Mouse (Mus musculus): ENCODE measurements around the gene Olfr1444. TPM values are rescaled to one million over a fixed set of nuclear protein-coding genes. Genes with fewer than 3 reads are reported as not detected.

Olfr1444 gene
- not detected in 2 replicates for polyA plus RNA-seq (2014; fragmentation: Nextera tagmentation; extraction: Ambion mirVana)

DNA sequence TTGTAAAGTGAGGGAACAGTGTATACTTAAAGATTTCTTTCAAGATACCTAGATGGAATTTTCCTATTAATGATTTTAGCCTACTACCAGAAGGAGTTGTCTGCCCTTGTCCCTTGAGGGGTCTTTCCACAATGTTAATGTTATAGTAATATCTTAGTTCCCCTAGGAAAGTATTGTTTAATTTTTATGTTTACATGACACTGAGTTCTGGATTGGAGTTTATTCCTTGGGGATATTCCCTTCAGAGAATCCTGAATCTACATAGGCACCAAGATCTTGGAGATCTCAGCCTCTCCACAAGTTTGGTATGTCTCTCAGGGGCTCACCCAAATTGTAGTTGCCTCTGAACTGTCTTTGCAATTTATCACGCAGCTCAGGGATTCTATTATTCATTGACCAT is at the start of gene Olfr1444:
TSS of gene Olfr1444 (plus strand) at position 301 of the 400 bp plus-strand sequence.
- DNase-seq (ENCODE audit: low spot score, missing footprints) (no peak), ATAC-seq (ENCODE audit: low FRiP score) (no peak)
- no peak within 1 kb of the TSS for H3K27ac ChIP-seq (ENCODE audit: low read depth, low read length)
- H3K36me3 ChIP-seq (ENCODE audit: control insufficient read depth, insufficient read depth, low read length): no peaks in the 10 kb centered on the region
- no peaks in the 10 kb centered on the region for H3K4me1 ChIP-seq (ENCODE audit: control insufficient read depth, insufficient read depth, low read length)
- 56% methylated on average over 1 of the region's 1 CpGs for WGBS
- no peak within 1 kb of the TSS for H3K9ac ChIP-seq (ENCODE audit: low read length)
- no peaks in the 10 kb centered on the region for H3K9me3 ChIP-seq (ENCODE audit: control insufficient read depth, low read length)
- H3K4me3 ChIP-seq (ENCODE audit: low read depth, low read length): no peak within 1 kb of the TSS
- H3K4me2 ChIP-seq: no peak within 1 kb of the TSS
- H3K27me3 ChIP-seq (ENCODE audit: control insufficient read depth, insufficient read depth, low read length): no peaks in the 10 kb centered on the region

DNA sequence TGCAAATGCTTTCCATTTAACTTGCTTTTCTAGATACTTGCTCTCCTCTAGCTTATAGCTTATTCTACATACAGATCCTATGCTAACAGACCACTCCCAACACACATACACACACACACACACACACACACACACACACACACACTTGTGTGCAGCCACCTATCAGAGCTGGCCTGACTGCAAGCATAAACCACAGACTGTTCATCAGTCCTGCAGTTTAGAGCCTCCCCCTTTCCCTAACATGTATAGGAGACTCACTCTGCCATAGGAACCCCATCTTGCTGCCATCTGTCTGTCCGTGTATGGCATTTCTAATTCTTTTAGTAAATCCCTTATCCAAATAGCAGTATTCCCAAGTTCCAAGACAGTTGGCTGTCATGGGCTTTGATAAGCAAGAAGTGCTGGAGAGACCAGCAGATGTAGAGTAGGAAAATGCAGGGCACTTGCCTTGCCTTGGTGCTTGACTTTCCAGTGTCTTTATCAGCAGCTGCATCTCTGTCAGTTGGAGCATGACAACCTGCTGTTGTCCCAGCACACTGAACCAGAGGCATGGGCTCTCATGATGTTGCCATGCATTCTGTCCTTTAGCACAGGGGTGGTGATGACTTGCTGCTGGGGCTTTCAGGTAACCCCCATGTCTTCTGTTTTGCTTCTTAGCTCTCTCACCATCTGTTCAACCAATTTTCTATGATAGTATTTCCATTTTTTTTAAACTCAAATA is 44.3 kb upstream of the Olfr1444 start:
- ATAC-seq (ENCODE audit: low FRiP score) (no peak), DNase-seq (ENCODE audit: low spot score, missing footprints) (no peak)
- H3K9me3 ChIP-seq (ENCODE audit: control insufficient read depth, low read length): no peaks in the 10 kb centered on the region
- no peak overlapping the region for H3K27ac ChIP-seq (ENCODE audit: low read depth, low read length)
- no peak overlapping the region for H3K4me3 ChIP-seq (ENCODE audit: low read depth, low read length)
- WGBS: 59% methylated on average over 1 of the region's 1 CpGs
- no peaks in the 10 kb centered on the region for H3K27me3 ChIP-seq (ENCODE audit: control insufficient read depth, insufficient read depth, low read length)
- H3K36me3 ChIP-seq (ENCODE audit: control insufficient read depth, insufficient read depth, low read length): no peaks in the 10 kb centered on the region
- no peak overlapping the region for H3K9ac ChIP-seq (ENCODE audit: low read length)
- no peak overlapping the region for H3K4me2 ChIP-seq
- H3K4me1 ChIP-seq (ENCODE audit: control insufficient read depth, insufficient read depth, low read length): no peaks in the 10 kb centered on the region

DNA sequence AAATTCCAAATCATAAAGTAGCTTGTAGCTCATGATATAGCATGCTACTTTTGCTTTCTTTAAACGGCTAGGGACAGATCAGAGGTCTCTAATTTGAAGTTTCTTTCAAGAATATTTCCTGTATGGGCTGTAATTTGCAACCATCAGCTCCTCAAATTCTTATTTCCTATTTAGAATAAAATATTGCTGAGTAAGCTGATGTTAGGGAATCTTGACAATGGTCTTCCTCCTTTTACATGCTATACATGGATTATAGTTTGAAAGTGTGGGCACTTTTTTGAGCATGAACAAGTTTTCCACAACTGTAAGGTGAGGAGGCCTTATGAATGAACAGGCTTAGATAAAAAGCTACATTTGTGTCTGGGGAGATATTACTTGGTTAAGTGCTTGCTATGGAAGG is 43.2 kb upstream of the Olfr1444 start:
- WGBS: 87% methylated on average over 1 of the region's 1 CpGs
- no peak overlapping the region for H3K4me3 ChIP-seq (ENCODE audit: low read depth, low read length)
- DNase-seq (ENCODE audit: low spot score, missing footprints) (no peak), ATAC-seq (ENCODE audit: low FRiP score) (no peak)
- no peak overlapping the region for H3K9ac ChIP-seq (ENCODE audit: low read length)
- H3K4me2 ChIP-seq: no peak overlapping the region
- H3K36me3 ChIP-seq (ENCODE audit: control insufficient read depth, insufficient read depth, low read length): no peaks in the 10 kb centered on the region
- H3K27me3 ChIP-seq (ENCODE audit: control insufficient read depth, insufficient read depth, low read length): no peaks in the 10 kb centered on the region
- H3K27ac ChIP-seq (ENCODE audit: low read depth, low read length): no peak overlapping the region
- H3K9me3 ChIP-seq (ENCODE audit: control insufficient read depth, low read length): no peaks in the 10 kb centered on the region
- H3K4me1 ChIP-seq (ENCODE audit: control insufficient read depth, insufficient read depth, low read length): no peaks in the 10 kb centered on the region

DNA sequence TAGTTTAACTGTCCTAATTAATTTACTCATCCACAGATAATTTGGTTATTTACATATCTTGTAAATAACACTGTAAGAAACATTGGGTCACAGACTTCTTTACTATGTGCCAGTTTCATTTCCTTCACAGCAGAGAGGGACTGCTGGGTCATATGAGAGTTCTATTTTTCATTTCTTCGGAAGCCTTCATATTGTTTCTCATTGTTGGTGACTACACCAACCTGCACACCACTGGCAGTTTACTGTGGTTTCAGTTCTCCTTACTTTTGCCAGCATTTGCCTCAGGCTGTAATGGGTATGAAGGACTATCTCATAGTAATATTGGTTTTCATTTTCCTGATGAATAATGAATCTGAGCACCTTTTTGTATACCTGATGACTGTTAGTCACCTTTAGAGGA is 38.6 kb upstream of the Olfr1444 start:
- no peak for ATAC-seq (ENCODE audit: low FRiP score)
- H3K4me3 ChIP-seq (ENCODE audit: low read depth, low read length): no peak overlapping the region
- no peaks in the 10 kb centered on the region for H3K27me3 ChIP-seq (ENCODE audit: control insufficient read depth, insufficient read depth, low read length)
- WGBS: 76% methylated on average over 1 of the region's 1 CpGs
- no peaks in the 10 kb centered on the region for H3K36me3 ChIP-seq (ENCODE audit: control insufficient read depth, insufficient read depth, low read length)
- H3K27ac ChIP-seq (ENCODE audit: low read depth, low read length): no peak overlapping the region
- H3K4me1 ChIP-seq (ENCODE audit: control insufficient read depth, insufficient read depth, low read length): no peaks in the 10 kb centered on the region
- no peak for DNase-seq (ENCODE audit: low spot score, missing footprints)
- no peak overlapping the region for H3K9ac ChIP-seq (ENCODE audit: low read length)
- H3K4me2 ChIP-seq: no peak overlapping the region
- no peaks in the 10 kb centered on the region for H3K9me3 ChIP-seq (ENCODE audit: control insufficient read depth, low read length)

DNA sequence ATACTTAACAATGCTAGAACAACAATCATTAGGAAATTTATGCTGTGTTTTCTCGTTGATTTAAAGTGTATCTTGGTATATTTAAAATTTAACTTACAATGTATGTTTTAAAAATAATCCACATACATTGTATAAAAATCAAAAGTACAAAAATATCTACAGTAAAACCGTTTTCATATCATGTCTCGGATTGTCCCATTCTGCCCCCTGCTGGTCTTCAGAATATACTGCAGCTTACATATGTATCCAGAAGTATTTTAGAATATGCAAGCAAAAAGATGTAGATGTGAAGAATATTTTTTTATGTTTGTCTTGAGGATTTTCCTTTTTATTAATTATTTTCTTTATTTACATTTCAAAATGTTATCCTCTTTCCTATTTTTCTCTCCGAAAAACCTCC is 36.7 kb upstream of the Olfr1444 start:
- Histone ChIP-seq H3K4me2 (no peak overlapping the region), H3K4me3 (ENCODE audit: low read depth, low read length) (no peak overlapping the region), H3K27me3 (ENCODE audit: control insufficient read depth, insufficient read depth, low read length) (no peaks in the 10 kb centered on the region), H3K9ac (ENCODE audit: low read length) (no peak overlapping the region), H3K27ac (ENCODE audit: low read depth, low read length) (no peak overlapping the region), H3K36me3 (ENCODE audit: control insufficient read depth, insufficient read depth, low read length) (no peaks in the 10 kb centered on the region), H3K4me1 (ENCODE audit: control insufficient read depth, insufficient read depth, low read length) (no peaks in the 10 kb centered on the region), H3K9me3 (ENCODE audit: control insufficient read depth, low read length) (no peaks in the 10 kb centered on the region)
- WGBS: 41% methylated on average over 4 of the region's 4 CpGs
- no peak for ATAC-seq (ENCODE audit: low FRiP score)
- no peak for DNase-seq (ENCODE audit: low spot score, missing footprints)

DNA sequence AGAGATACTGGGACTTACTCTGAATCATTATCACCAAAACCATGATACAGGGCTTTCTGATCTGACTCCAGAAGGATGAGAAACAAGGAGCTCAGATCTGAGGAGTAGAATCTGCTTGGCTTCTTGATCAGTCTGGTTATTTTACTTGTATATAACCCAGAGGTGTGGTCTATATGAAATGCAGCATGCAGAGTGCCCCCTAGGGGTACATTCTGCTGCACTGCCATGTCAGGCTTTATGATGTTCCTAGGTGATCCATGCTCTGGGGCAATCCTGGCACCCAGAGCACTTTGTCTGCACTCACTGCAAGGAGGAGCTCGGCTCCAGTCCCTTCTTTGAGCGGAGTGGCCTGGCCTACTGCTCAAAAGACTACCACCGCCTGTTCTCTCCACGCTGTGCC is 32.5 kb upstream of the Olfr1444 start:
- H3K36me3 ChIP-seq (ENCODE audit: control insufficient read depth, insufficient read depth, low read length): no peaks in the 10 kb centered on the region
- ATAC-seq (ENCODE audit: low FRiP score): no peak

DNA sequence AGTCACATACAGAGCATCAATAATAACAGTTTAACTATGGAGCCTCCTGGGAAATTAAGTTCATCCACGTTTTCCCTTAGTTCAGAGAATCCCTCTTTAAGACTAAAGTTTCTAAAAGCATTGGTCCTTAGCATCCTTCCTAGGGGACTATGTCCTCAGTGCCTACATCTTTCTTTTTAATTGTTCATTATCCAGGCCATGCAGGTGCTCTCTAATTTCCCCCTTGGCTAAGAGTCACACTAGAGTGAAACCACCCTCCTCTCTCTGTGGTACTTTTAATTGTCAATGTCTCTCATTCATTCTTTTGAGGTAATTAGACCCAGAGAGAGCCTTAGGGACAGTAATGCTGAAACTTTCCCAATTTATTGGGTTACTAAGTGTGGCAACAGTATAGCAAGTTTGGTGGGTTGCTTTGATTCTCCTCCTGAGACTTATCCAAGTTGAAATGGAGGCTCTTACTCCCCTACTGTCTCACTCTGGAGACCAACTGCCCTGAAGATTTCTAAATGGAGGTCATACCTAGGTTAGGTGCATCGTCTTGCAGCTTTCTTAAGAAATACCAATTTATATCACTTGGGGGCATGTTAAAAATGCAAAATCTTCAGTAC is 26.2 kb upstream of the Olfr1444 start:
- WGBS: 76% methylated on average over 2 of the region's 2 CpGs
- no peak for ATAC-seq (ENCODE audit: low FRiP score)
- Histone ChIP-seq H3K36me3 (ENCODE audit: control insufficient read depth, insufficient read depth, low read length) (no peaks in the 10 kb centered on the region), H3K9me3 (ENCODE audit: control insufficient read depth, low read length) (no peaks in the 10 kb centered on the region), H3K4me2 (no peak overlapping the region), H3K4me1 (ENCODE audit: control insufficient read depth, insufficient read depth, low read length) (no peaks in the 10 kb centered on the region), H3K27me3 (ENCODE audit: control insufficient read depth, insufficient read depth, low read length) (no peaks in the 10 kb centered on the region), H3K9ac (ENCODE audit: low read length) (no peak overlapping the region), H3K27ac (ENCODE audit: low read depth, low read length) (no peak overlapping the region), H3K4me3 (ENCODE audit: low read depth, low read length) (no peak overlapping the region)
- DNase-seq (ENCODE audit: low spot score, missing footprints): no peak

More for the DNA sequence above, 32.5 kb upstream of the Olfr1444 start:
- Histone ChIP-seq H3K4me3 (ENCODE audit: low read depth, low read length) (no peak overlapping the region), H3K9ac (ENCODE audit: low read length) (no peak overlapping the region), H3K27ac (ENCODE audit: low read depth, low read length) (no peak overlapping the region), H3K27me3 (ENCODE audit: control insufficient read depth, insufficient read depth, low read length) (no peaks in the 10 kb centered on the region), H3K4me1 (ENCODE audit: control insufficient read depth, insufficient read depth, low read length) (no peaks in the 10 kb centered on the region), H3K4me2 (no peak overlapping the region), H3K9me3 (ENCODE audit: control insufficient read depth, low read length) (no peaks in the 10 kb centered on the region)
- 82% methylated on average over 4 of the region's 4 CpGs for WGBS
- no peak for DNase-seq (ENCODE audit: low spot score, missing footprints)

DNA sequence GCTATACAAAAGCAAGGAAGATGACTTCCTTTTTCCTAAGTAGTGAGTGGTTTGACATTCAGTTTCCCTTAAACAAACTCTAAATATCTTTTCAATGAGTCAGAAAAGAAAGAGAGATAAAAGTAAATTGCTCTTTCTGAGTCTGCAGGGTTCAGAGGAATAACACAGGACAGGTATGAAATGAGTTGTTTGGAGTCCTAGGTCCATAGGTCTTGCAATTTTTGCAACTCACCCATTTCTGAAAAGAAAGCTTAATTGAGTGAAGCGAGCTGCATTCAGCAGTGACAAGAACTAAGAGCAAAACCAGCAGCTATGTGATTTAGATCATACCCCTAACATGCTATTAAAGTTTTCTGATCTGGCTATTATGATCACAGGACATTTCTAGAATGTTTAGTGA is 25.5 kb upstream of the Olfr1444 start:
- Histone ChIP-seq H3K36me3 (ENCODE audit: control insufficient read depth, insufficient read depth, low read length) (no peaks in the 10 kb centered on the region), H3K4me3 (ENCODE audit: low read depth, low read length) (no peak overlapping the region), H3K9me3 (ENCODE audit: control insufficient read depth, low read length) (no peaks in the 10 kb centered on the region), H3K27me3 (ENCODE audit: control insufficient read depth, insufficient read depth, low read length) (no peaks in the 10 kb centered on the region), H3K27ac (ENCODE audit: low read depth, low read length) (no peak overlapping the region), H3K4me1 (ENCODE audit: control insufficient read depth, insufficient read depth, low read length) (no peaks in the 10 kb centered on the region), H3K9ac (ENCODE audit: low read length) (no peak overlapping the region), H3K4me2 (no peak overlapping the region)
- DNase-seq (ENCODE audit: low spot score, missing footprints) (no peak), ATAC-seq (ENCODE audit: low FRiP score) (no peak)
- 74% methylated on average over 1 of the region's 1 CpGs for WGBS

DNA sequence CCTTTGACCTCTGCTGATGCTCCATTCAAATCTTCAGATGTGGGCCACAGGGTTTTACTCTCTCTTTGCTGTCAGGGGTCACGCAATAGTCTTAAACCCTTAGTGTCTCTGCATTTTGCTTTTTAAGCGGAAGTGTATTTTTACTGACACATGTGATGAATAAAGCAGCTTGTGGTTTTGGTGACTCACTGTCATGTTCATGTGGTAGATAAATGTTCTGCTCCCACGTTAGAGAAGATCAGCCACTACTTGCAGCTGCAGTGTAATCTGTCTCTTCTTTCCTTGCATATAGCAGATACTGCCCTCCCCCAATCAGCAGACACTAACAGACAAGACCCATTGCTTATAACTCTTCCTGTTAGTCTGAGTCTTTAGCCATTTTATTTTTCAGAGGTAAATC is 23.5 kb upstream of the Olfr1444 start:
- Histone ChIP-seq H3K9ac (ENCODE audit: low read length) (no peak overlapping the region), H3K27me3 (ENCODE audit: control insufficient read depth, insufficient read depth, low read length) (no peaks in the 10 kb centered on the region), H3K27ac (ENCODE audit: low read depth, low read length) (no peak overlapping the region), H3K4me1 (ENCODE audit: control insufficient read depth, insufficient read depth, low read length) (no peaks in the 10 kb centered on the region), H3K36me3 (ENCODE audit: control insufficient read depth, insufficient read depth, low read length) (no peaks in the 10 kb centered on the region), H3K4me3 (ENCODE audit: low read depth, low read length) (no peak overlapping the region), H3K4me2 (no peak overlapping the region), H3K9me3 (ENCODE audit: control insufficient read depth, low read length) (no peaks in the 10 kb centered on the region)
- 85% methylated on average over 3 of the region's 3 CpGs for WGBS
- ATAC-seq (ENCODE audit: low FRiP score) (no peak), DNase-seq (ENCODE audit: low spot score, missing footprints) (no peak)
